Mouse (Mus musculus) heart, embryonic 14.5 days (tissue): Measurements from ENCODE around the gene Mex3b. TPM values are rescaled to one million over a fixed set of nuclear protein-coding genes. Genes with fewer than 3 reads are reported as not detected.

ENCODE experiments used
- ATAC-seq: fragments of 200-750 bp; cut with Nextera tagmentation; 2 replicates; pipeline ENCODE4 v1.8.0; 2017; ENCODE audit warnings: low read depth, moderate TSS enrichment; ENCODE audit not compliant: insufficient number of reproducible peaks, insufficient read depth, low FRiP score
- H3K27ac ChIP-seq, 2 experiments: fragments of 200-500 bp in 1 of 2; fragments of 300-500 bp in 1 of 2; sonication (generic) in 1 of 2; replicated peaks in 1 of 2; 2 replicates each; pipeline ENCODE4 v1.5.1; 2012 to 2014; ENCODE audit warnings: low read depth in 2 of 2, low read length in 2 of 2, control low read depth in 1 of 2, mild to moderate bottlenecking in 1 of 2, mixed read lengths in 1 of 2; ENCODE audit not compliant: control insufficient read depth in 1 of 2, insufficient read depth in 1 of 2
- H3K27me3 ChIP-seq: fragments of 300-500 bp; sonication (generic); 2 replicates; pipeline ENCODE4 v1.6.1; 2014; ENCODE audit warnings: mild to moderate bottlenecking, low read length, control low read depth; ENCODE audit not compliant: control insufficient read depth, insufficient read depth
- H3K36me3 ChIP-seq: fragments of 300-500 bp; sonication (generic); 2 replicates; pipeline ENCODE4 v1.6.1; 2014; ENCODE audit warnings: mild to moderate bottlenecking, control low read depth, low read length, mixed read lengths; ENCODE audit not compliant: control insufficient read depth, insufficient read depth
- H3K4me1 ChIP-seq, 2 experiments: fragments of 200-500 bp in 1 of 2; fragments of 300-500 bp in 1 of 2; sonication (generic) in 1 of 2; 2 replicates each; pipeline ENCODE4 v1.6.1; 2012 to 2014; ENCODE audit warnings: low read length in 2 of 2, control low read depth in 1 of 2, mixed read lengths in 1 of 2; ENCODE audit not compliant: control insufficient read depth in 2 of 2, insufficient read depth in 2 of 2
- H3K4me2 ChIP-seq: fragments of 300-500 bp; sonication (generic); 2 replicates; pipeline ENCODE4 v1.6.1; 2014; ENCODE audit warnings: mild to moderate bottlenecking, low read length
- H3K4me3 ChIP-seq, 2 experiments: fragments of 200-500 bp in 1 of 2; fragments of 300-500 bp in 1 of 2; sonication (generic) in 1 of 2; 2 replicates each; pipeline ENCODE4 v1.5.1; 2012 to 2014; ENCODE audit warnings: low read length in 2 of 2, mild to moderate bottlenecking in 2 of 2, control low read depth in 1 of 2, low read depth in 1 of 2, moderate library complexity in 1 of 2; ENCODE audit not compliant: control insufficient read depth in 1 of 2, insufficient read depth in 1 of 2
- H3K9ac ChIP-seq: fragments of 300-500 bp; sonication (generic); 2 replicates; pipeline ENCODE4 v1.6.1; 2014; ENCODE audit warnings: mild to moderate bottlenecking, low read length
- H3K9me3 ChIP-seq: fragments of 300-500 bp; sonication (generic); 2 replicates; pipeline ENCODE4 v1.6.1; 2016; ENCODE audit warnings: low read length, control low read depth; ENCODE audit not compliant: control insufficient read depth
- WGBS: fragments of 180-500 bp; shearing (Covaris S2); extraction: QIAGEN DNeasy Blood & Tissue Kit; methylation state at CpG from one replicate; pipeline ENCODE4 v1.1.7; 2014; 5-methylcytosine and 5-hydroxymethylcytosine counted together
- polyA plus RNA-seq: library from polyadenylated mRNA; unstranded; fragments of >200 nt; fragmentation: Nextera tagmentation; extraction: Ambion mirVana; gene quantifications from 2 replicates; pipeline ENCODE4 v1.2.1, GENCODE M21; 2014

The Mex3b gene
- polyA plus RNA-seq, 1 experiment from 2014 or later: 10.3 TPM

GRCm38 (mm10) chr7:82890875-82891515, 23.9 kb downstream of the Mex3b start:
- WGBS: 0% methylated on average over 1 of the region's 1 CpGs
- Histone ChIP-seq H3K4me1 (peaks cover 18 to 19% of the 10 kb centered on the region in 2 experiments), H3K4me2 (no peak overlapping the region), H3K4me3 (no peak overlapping the region), H3K9ac (no peak overlapping the region), H3K36me3 (no peaks in the 10 kb centered on the region), H3K27me3 (no peaks in the 10 kb centered on the region), H3K27ac (no peak overlapping the region; a peak in 1 of 4 replicates), H3K9me3 (no peaks in the 10 kb centered on the region)
- ATAC-seq: no peak; the same call in 1 of the 2 replicates

- Histone ChIP-seq H3K9me3 (no peaks in the 10 kb centered on the region), H3K27ac (no peak overlapping the region), H3K4me1 (peaks cover 18 to 19% of the 10 kb centered on the region in 2 experiments), H3K36me3 (no peaks in the 10 kb centered on the region), H3K27me3 (no peaks in the 10 kb centered on the region), H3K9ac (no peak overlapping the region), H3K4me3 (no peak overlapping the region), H3K4me2 (no peak overlapping the region)
- WGBS: 19% methylated on average over 1 of the region's 1 CpGs
- no peak for ATAC-seq
Measured at GRCm38 (mm10) chr7:82894366-82894765, 27.2 kb downstream of the Mex3b start.

- Histone ChIP-seq H3K4me3 (no peak overlapping the region), H3K27me3 (no peaks in the 10 kb centered on the region), H3K27ac (no peak overlapping the region), H3K9me3 (no peaks in the 10 kb centered on the region), H3K4me1 (peaks cover 8 to 10% of the 10 kb centered on the region in 2 experiments; a peak in 3 of 4 replicates), H3K36me3 (no peaks in the 10 kb centered on the region), H3K9ac (no peak overlapping the region), H3K4me2 (no peak overlapping the region)
- no peak for ATAC-seq
- WGBS: 45% methylated on average over 2 of the region's 2 CpGs
Measured at GRCm38 (mm10) chr7:82895606-82896005, 28.5 kb downstream of the Mex3b start.

- Histone ChIP-seq H3K4me2 (no peak overlapping the region), H3K36me3 (no peaks in the 10 kb centered on the region), H3K4me1 (peaks cover 0 to 3% of the 10 kb centered on the region in 2 experiments; a peak in 2 of 4 replicates), H3K9ac (no peak overlapping the region), H3K9me3 (no peaks in the 10 kb centered on the region), H3K27ac (no peak overlapping the region), H3K27me3 (no peaks in the 10 kb centered on the region), H3K4me3 (no peak overlapping the region)
- WGBS: 68% methylated on average over 3 of the region's 3 CpGs
- ATAC-seq: no peak
Measured at GRCm38 (mm10) chr7:82896750-82897149, 29.6 kb downstream of the Mex3b start.

- Histone ChIP-seq H3K27ac (no peak overlapping the region), H3K4me2 (no peak overlapping the region), H3K27me3 (no peaks in the 10 kb centered on the region), H3K9me3 (no peaks in the 10 kb centered on the region), H3K4me1 (peaks cover 5 to 6% of the 10 kb centered on the region in 2 experiments; a peak in 2 of 4 replicates), H3K4me3 (no peak overlapping the region), H3K9ac (no peak overlapping the region), H3K36me3 (no peaks in the 10 kb centered on the region)
- 61% methylated on average over 8 of the region's 8 CpGs for WGBS
- no peak for ATAC-seq
Measured at GRCm38 (mm10) chr7:82899459-82900297, 32.5 kb downstream of the Mex3b start.

- H3K27me3 ChIP-seq: no peaks in the 10 kb centered on the region
- no peak overlapping the region for H3K4me2 ChIP-seq
- no peaks in the 10 kb centered on the region for H3K9me3 ChIP-seq
- H3K36me3 ChIP-seq: no peaks in the 10 kb centered on the region
- H3K9ac ChIP-seq: no peak overlapping the region
- no peak overlapping the region for H3K4me3 ChIP-seq
- H3K4me1 ChIP-seq: peaks cover 3 to 26% of the 10 kb centered on the region in 2 experiments
- ATAC-seq: no peak
- 80% methylated on average over 3 of the region's 3 CpGs for WGBS
- no peak overlapping the region for H3K27ac ChIP-seq
Measured at GRCm38 (mm10) chr7:82903006-82903405, 35.9 kb downstream of the Mex3b start.

- 17% methylated on average over 3 of the region's 3 CpGs for WGBS
- H3K27ac ChIP-seq: peak overlapping the region in 1 of 2 experiments; percentile 68; a peak in 2 of 4 replicates
Measured at GRCm38 (mm10) chr7:82905527-82905926, 38.4 kb downstream of the Mex3b start.

More at GRCm38 (mm10) chr7:82905527-82905926, 38.4 kb downstream of the Mex3b start:
- Histone ChIP-seq H3K9me3 (no peaks in the 10 kb centered on the region), H3K36me3 (no peaks in the 10 kb centered on the region), H3K4me3 (no peak overlapping the region), H3K9ac (no peak overlapping the region), H3K4me1 (peaks cover 3 to 26% of the 10 kb centered on the region in 2 experiments), H3K4me2 (no peak overlapping the region), H3K27me3 (no peaks in the 10 kb centered on the region)
- peak; percentile 79 for ATAC-seq
